Mouse (Mus musculus) spleen, adult 12 weeks (tissue): ENCODE data around the gene Olfr969.
"Not testable (repeated sequence)": the region's sequence is repeated elsewhere in the genome, so short reads cannot be mapped to it uniquely, and the experiment has no call there.

Experiments used
- DNase-seq: peaks from one replicate; pipeline ENCODE4 v3.0.0; 2022; ENCODE audit warnings: low spot score

The Olfr969 gene

DNA sequence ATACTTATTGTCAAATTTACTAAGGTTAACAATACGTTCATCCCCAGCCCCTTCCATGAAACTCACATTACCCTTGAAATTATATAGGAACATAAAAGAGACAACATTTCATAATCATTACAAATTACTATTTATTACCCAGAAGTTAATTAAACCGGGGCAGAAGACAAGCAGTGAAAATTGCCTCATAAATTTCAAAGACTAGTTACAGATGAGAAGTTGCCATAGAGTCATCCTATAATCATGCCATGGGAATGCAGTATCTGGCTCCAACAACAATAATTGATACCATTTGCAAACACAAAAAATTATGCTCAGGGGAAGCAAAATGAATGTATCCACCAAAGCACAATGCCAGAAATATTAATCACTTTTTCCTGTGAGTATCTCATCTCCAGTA lies at the start of gene Olfr969:
Gene Olfr969 (plus strand): TSS at position 388 of the 400 bp plus-strand sequence.
- DNase-seq = no peak

DNA sequence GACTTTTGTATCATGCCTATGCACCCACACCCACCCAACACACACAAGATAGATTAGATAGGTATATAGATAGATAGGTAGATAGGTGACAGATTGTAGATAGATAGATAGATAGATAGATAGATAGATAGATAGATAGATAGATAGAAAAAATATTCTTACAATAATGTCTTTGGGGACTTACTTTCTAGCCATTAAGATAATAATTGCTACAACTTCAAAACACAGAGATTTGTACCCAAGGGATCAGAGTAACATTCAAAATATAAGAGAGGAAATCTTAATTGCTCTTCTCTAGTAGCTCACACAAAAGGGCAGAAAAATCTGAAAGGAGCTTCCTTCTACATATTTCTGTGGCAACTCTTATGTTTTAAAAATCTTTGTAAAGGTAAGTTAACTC lies 44.8 kb upstream of the Olfr969 start, which contains the start of gene Olfr967:
Gene Olfr967 (plus strand): TSS at position 301 of the 400 bp plus-strand sequence.
- DNase-seq = no peak

DNA sequence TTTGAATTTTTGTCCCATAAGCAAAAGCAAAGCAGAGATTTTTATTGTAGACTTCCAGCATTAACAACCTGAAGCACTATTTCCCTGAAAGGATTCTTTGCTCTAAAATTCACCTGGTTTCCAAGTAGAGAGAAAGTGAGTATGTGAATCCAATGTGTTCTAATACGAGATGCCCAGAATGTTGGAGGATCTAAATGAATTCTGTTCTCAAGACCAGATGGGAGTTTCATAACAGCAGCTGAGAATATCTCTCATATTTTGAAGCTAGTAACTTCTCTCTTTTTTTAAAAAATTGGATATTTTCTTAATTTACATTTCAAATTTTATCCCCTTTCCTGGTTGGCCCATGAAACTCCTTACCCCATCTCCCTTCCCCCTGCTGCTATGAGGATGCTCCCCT lies 44.3 kb upstream of the Olfr969 start:
- no peak for DNase-seq

DNA sequence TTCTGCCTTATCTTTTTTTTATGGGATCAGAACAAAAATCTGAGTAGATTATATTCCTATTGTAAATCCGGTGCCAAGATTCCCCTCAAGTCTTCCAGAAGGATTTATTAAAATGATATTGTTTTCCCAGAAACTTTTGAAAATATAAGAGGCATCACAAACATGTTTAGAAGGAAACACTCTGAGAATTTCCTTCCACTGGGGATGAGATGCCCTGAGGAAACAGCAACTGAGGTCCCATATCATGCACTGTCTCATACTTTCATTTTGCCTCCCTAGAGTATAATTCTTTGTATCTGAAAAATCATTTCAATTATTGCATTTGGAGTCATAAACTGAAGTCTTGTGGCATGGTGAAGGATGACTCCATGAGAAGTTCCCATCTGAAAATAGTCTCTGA lies 7.6 kb upstream of the Olfr969 start, which contains the start of gene Olfr968:
Gene Olfr968 (minus strand): TSS at position 101 of the 400 bp plus-strand sequence.
- no peak for DNase-seq

DNA sequence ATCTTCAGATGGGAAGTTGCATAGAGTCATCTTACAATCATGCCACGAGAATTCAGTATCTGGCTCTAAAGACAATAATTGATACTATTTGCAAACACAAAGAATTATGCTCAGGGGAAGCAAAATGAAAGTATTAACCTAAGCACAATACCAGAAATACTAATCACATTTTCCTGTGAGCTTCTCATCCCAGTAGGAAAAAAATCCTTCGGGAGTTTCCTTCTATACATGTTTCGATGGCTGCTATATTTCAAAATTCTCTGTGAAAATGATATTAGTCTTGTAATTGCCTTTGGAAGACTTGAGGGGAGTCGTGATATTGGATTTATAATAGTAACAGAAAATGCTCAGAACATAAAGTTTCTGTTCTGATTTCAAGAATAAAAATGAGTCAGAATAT lies 17.8 kb downstream of the Olfr969 start, which contains the start of gene Olfr970:
Gene Olfr970 (plus strand): TSS at position 301 of the 400 bp plus-strand sequence.
- DNase-seq = no peak

DNA sequence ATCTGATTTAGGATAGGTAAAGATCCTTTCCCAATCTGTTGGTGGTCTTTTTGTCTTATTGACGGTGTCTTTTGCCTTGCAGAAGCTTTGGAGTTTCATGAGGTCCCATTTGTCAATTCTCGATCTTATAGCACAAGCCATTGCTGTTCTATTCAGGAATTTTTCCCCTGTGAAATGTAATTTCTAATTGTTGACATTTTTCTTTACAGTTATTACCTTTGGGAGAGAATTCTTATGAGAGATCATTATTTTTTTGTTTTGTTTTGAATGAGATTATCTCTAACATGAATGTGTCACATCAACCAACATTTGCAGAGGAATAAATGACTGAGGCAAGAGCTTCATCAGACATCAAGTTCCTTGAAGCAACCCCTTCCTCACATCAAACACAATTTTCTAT lies 45.8 kb downstream of the Olfr969 start, which contains the start of gene Olfr971:
Gene Olfr971 (plus strand): TSS at position 301 of the 400 bp plus-strand sequence.
- DNase-seq = not testable (repeated sequence)
